Mouse (Mus musculus) kidney, postnatal 25 days (tissue): ENCODE data around the gene Arnt.
"Not testable (repeated sequence)": the region's sequence is repeated elsewhere in the genome, so short reads cannot be mapped to it uniquely, and the experiment has no call there.

Experiments
- DNase-seq, 2 experiments: peaks; one replicate each; pipeline ENCODE4 v3.0.0; 2021; ENCODE audit warnings: mixed read lengths in 2 of 2

The Arnt gene

GRCm38 (mm10) chr3:95434136-95434982 is at the start of gene Arnt:
Gene Arnt, plus strand, starts transcription at chr3:95434388.
- DNase-seq, result peak; percentile 95 to 97

GRCm38 (mm10) chr3:95385401-95386075 is 48.6 kb upstream of the Arnt start:
- DNase-seq, result no peak

- DNase-seq, result peak in 1 of 2 experiments; percentile 29
Observed at GRCm38 (mm10) chr3:95394385-95394784, 39.8 kb upstream of the Arnt start.

- DNase-seq, result no peak
Observed at GRCm38 (mm10) chr3:95402741-95403140, 31.4 kb upstream of the Arnt start, which contains the start of gene 4930558C23Rik. Gene 4930558C23Rik, minus strand, starts transcription at chr3:95402841.

- DNase-seq, result no peak
Observed at GRCm38 (mm10) chr3:95407728-95408127, 26.5 kb upstream of the Arnt start.

- no peak for DNase-seq
Observed at GRCm38 (mm10) chr3:95408852-95409251, 25.3 kb upstream of the Arnt start.

- DNase-seq, result no peak
Observed at GRCm38 (mm10) chr3:95412268-95412667, 21.9 kb upstream of the Arnt start.

GRCm38 (mm10) chr3:95417866-95418265 is 16.3 kb upstream of the Arnt start:
- no peak for DNase-seq

- DNase-seq, result not testable (repeated sequence)
Observed at GRCm38 (mm10) chr3:95426476-95426875, 7.7 kb upstream of the Arnt start.

- DNase-seq, result not testable (repeated sequence)
Observed at GRCm38 (mm10) chr3:95427117-95427890, 6.9 kb upstream of the Arnt start.

GRCm38 (mm10) chr3:95427891-95428238 is 6.3 kb upstream of the Arnt start:
- DNase-seq, result not testable (repeated sequence)

- not testable (repeated sequence) for DNase-seq
Observed at GRCm38 (mm10) chr3:95428423-95428822, 5.8 kb upstream of the Arnt start.

- DNase-seq, result no peak
Observed at GRCm38 (mm10) chr3:95433301-95433915, 780 bp upstream of the Arnt start.

GRCm38 (mm10) chr3:95434983-95435370 is 789 bp downstream of the Arnt start:
- no peak for DNase-seq

GRCm38 (mm10) chr3:95435561-95435960 is 1.4 kb downstream of the Arnt start:
- DNase-seq, result no peak

- DNase-seq, result not testable (repeated sequence)
Observed at GRCm38 (mm10) chr3:95438636-95439035, 4.4 kb downstream of the Arnt start.

GRCm38 (mm10) chr3:95439670-95440069 is 5.5 kb downstream of the Arnt start:
- DNase-seq, result no peak

GRCm38 (mm10) chr3:95442406-95443117 is 8.4 kb downstream of the Arnt start:
- DNase-seq, result peak in 1 of 2 experiments; percentile 13

GRCm38 (mm10) chr3:95445311-95445710 is 11.1 kb downstream of the Arnt start:
- DNase-seq, result no peak

GRCm38 (mm10) chr3:95450408-95450807 is 16.2 kb downstream of the Arnt start:
- DNase-seq, result peak; percentile 40 to 46

GRCm38 (mm10) chr3:95450915-95451314 is 16.7 kb downstream of the Arnt start:
- no peak for DNase-seq

- no peak for DNase-seq
Observed at GRCm38 (mm10) chr3:95456367-95456766, 22.2 kb downstream of the Arnt start.
